In the genomic region with DNA sequence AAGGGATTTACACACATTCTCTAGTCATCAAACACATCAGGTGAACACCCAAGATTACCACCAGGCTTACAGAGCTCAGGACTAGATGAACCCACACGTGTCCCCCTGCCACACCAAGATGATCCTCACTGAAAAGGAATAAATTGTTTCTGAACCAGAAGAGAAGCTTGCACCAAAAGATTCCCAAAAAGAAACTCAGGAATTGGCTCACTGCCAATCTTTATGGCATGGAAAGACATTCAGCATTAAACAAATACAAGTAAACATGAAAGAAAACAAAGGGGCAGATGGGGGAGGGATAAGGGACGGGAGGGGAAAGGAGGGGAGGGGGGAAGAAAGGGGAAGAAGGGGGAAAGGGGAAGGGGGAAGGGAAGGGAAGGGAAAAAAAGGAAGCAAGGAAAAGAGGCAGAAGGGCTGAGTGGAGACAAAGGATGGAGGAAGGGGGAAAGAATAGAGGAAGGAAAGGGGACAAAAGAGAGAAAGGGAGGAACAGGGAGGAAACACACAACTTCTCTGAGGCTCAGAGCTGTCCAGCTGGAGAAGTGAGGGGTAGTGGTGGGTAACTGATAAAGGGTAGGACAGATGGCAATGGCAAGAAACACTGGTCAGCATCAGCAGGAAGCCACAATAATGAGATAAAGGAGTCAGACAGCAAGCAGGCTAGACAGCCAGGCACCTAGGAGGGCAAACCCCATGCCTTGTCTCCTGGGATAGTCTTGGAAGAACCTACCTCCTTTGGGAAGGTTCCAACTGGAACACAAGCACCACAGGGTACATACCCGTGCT, we compare ENCODE assay signal across 14 mouse cellular contexts. TPM values are rescaled to one million over a fixed set of nuclear protein-coding genes. Genes with fewer than 3 reads are reported as not detected.
A peak's percentile ranks its signal among the peaks of the same experiment; 100 is the strongest.
DNase-seq lines count a peak whose midpoint lies in the region; ATAC-seq and TF ChIP-seq lines count a peak whose summit lies in the region.
"Had no signal": no experiment of that assay in that cellular context is flagged by ENCODE, and none has a peak within 500 bp of the region (broad histone marks: within the 10 kb centered on the region; RNA-seq: fewer than 3 reads in every experiment).

No protein-coding gene starts in this region.

- H3K9ac ChIP-seq in forebrain, postnatal 0 days, result no peak overlapping the region
- H3K9ac ChIP-seq in neural tube, embryonic 12.5 days, result no peak overlapping the region
- no peak overlapping the region for H3K9ac ChIP-seq in neural tube, embryonic 15.5 days (replicated peaks)
- H3K9ac ChIP-seq in hindbrain, embryonic 13.5 days, result no peak overlapping the region
- no peak overlapping the region for H3K9ac ChIP-seq in midbrain, embryonic 13.5 days (replicated peaks)

- 65% methylated on average over 3 of the region's 3 CpGs for WGBS in forebrain, embryonic 10.5 days
- 23% methylated on average over 3 of the region's 3 CpGs for WGBS in forebrain, postnatal 0 days
- WGBS in neural tube, embryonic 12.5 days, result 50% methylated on average over 3 of the region's 3 CpGs
- 48% methylated on average over 3 of the region's 3 CpGs for WGBS in neural tube, embryonic 15.5 days
- WGBS in hindbrain, embryonic 13.5 days, result 43% methylated on average over 3 of the region's 3 CpGs
- 36% methylated on average over 3 of the region's 3 CpGs for WGBS in midbrain, embryonic 13.5 days

- peaks cover 14% of the 10 kb centered on the region for H3K4me1 ChIP-seq in forebrain, embryonic 10.5 days
- H3K4me1 ChIP-seq in forebrain, postnatal 0 days (ENCODE audit: insufficient read depth), result no peaks in the 10 kb centered on the region
- H3K4me1 ChIP-seq in neural tube, embryonic 12.5 days, result peaks cover 16% of the 10 kb centered on the region
- peaks cover 18% of the 10 kb centered on the region for H3K4me1 ChIP-seq in neural tube, embryonic 15.5 days
- peaks cover 18% of the 10 kb centered on the region for H3K4me1 ChIP-seq in hindbrain, embryonic 13.5 days (replicated peaks)
- peaks cover 21% of the 10 kb centered on the region for H3K4me1 ChIP-seq in midbrain, embryonic 13.5 days (replicated peaks)

- no peaks in the 10 kb centered on the region for H3K9me3 ChIP-seq in forebrain, embryonic 10.5 days
- no peaks in the 10 kb centered on the region for H3K9me3 ChIP-seq in forebrain, postnatal 0 days (ENCODE audit: low read length)
- no peaks in the 10 kb centered on the region for H3K9me3 ChIP-seq in neural tube, embryonic 12.5 days
- no peaks in the 10 kb centered on the region for H3K9me3 ChIP-seq in neural tube, embryonic 15.5 days (replicated peaks)
- H3K9me3 ChIP-seq in hindbrain, embryonic 13.5 days, result no peaks in the 10 kb centered on the region
- H3K9me3 ChIP-seq in midbrain, embryonic 13.5 days, result no peaks in the 10 kb centered on the region
- H3K9me3 ChIP-seq: heart, embryonic 10.5 days had no signal

- H3K4me3 ChIP-seq in forebrain, embryonic 10.5 days, result no peak overlapping the region
- no peak overlapping the region for H3K4me3 ChIP-seq in forebrain, postnatal 0 days (ENCODE audit: low read depth, low read length)
- H3K4me3 ChIP-seq in neural tube, embryonic 12.5 days, result no peak overlapping the region
- H3K4me3 ChIP-seq in neural tube, embryonic 15.5 days (replicated peaks), result no peak overlapping the region
- no peak overlapping the region for H3K4me3 ChIP-seq in hindbrain, embryonic 13.5 days
- no peak overlapping the region for H3K4me3 ChIP-seq in midbrain, embryonic 13.5 days (replicated peaks)
- H3K4me3 ChIP-seq: heart, embryonic 10.5 days had no signal

- no peak overlapping the region for H3K4me2 ChIP-seq in forebrain, postnatal 0 days (ENCODE audit: low read depth)
- no peak overlapping the region for H3K4me2 ChIP-seq in neural tube, embryonic 12.5 days (replicated peaks)
- H3K4me2 ChIP-seq in neural tube, embryonic 15.5 days, result no peak overlapping the region
- H3K4me2 ChIP-seq in hindbrain, embryonic 13.5 days, result no peak overlapping the region
- no peak overlapping the region for H3K4me2 ChIP-seq in midbrain, embryonic 13.5 days (replicated peaks)

- H3K36me3 ChIP-seq in forebrain, embryonic 10.5 days (replicated peaks), result no peaks in the 10 kb centered on the region
- H3K36me3 ChIP-seq in forebrain, postnatal 0 days (ENCODE audit: insufficient read depth), result no peaks in the 10 kb centered on the region
- H3K36me3 ChIP-seq in neural tube, embryonic 12.5 days, result no peaks in the 10 kb centered on the region
- H3K36me3 ChIP-seq in neural tube, embryonic 15.5 days, result no peaks in the 10 kb centered on the region
- peaks cover 3% of the 10 kb centered on the region for H3K36me3 ChIP-seq in hindbrain, embryonic 13.5 days
- peaks cover 8% of the 10 kb centered on the region; the same call in 1 of the 2 replicates for H3K36me3 ChIP-seq in midbrain, embryonic 13.5 days

- H3K27ac ChIP-seq in forebrain, embryonic 10.5 days, result peak overlapping the region; percentile 60
- H3K27ac ChIP-seq in forebrain, postnatal 0 days (ENCODE audit: low read depth, low read length), result no peak overlapping the region
- peak overlapping the region; percentile 37; the same call in 1 of the 2 replicates for H3K27ac ChIP-seq in neural tube, embryonic 12.5 days
- no peak overlapping the region for H3K27ac ChIP-seq in neural tube, embryonic 15.5 days (replicated peaks)
- peak overlapping the region; percentile 70 for H3K27ac ChIP-seq in hindbrain, embryonic 13.5 days
- H3K27ac ChIP-seq in midbrain, embryonic 13.5 days, result peak overlapping the region; percentile 65; the same call in 1 of the 2 replicates
- H3K27ac ChIP-seq: heart, embryonic 10.5 days had no signal

- no peaks in the 10 kb centered on the region for H3K27me3 ChIP-seq in forebrain, embryonic 10.5 days (ENCODE audit: poor library complexity, severe bottlenecking)
- no peaks in the 10 kb centered on the region for H3K27me3 ChIP-seq in forebrain, postnatal 0 days (ENCODE audit: insufficient read depth, low read length)
- H3K27me3 ChIP-seq in neural tube, embryonic 12.5 days (replicated peaks), result no peaks in the 10 kb centered on the region
- H3K27me3 ChIP-seq in neural tube, embryonic 15.5 days (replicated peaks), result no peaks in the 10 kb centered on the region
- no peaks in the 10 kb centered on the region for H3K27me3 ChIP-seq in hindbrain, embryonic 13.5 days
- H3K27me3 ChIP-seq in midbrain, embryonic 13.5 days, result no peaks in the 10 kb centered on the region

- DNase-seq in forebrain, embryonic 10.5 days (ENCODE audit: extremely low spot score, low spot score), result no peak
- no peak for DNase-seq in forebrain, postnatal 0 days
- DNase-seq in urinary bladder, adult 2 months (ENCODE audit: low spot score), result no peak
- no peak for DNase-seq in gastrocnemius, postnatal 4 days (ENCODE audit: low spot score in 2 of 2)
- DNase-seq: adrenal gland, postnatal 36 days; cerebellum, adult 11 months; embryo, embryonic 11 days; lung, postnatal 14 days; thymus, adult 2 months had no signal

- ATAC-seq in forebrain, postnatal 0 days, result no peak
- ATAC-seq in neural tube, embryonic 12.5 days (ENCODE audit: low FRiP score, low read depth), result no peak
- no peak for ATAC-seq in neural tube, embryonic 15.5 days (ENCODE audit: low FRiP score)
- ATAC-seq in hindbrain, embryonic 13.5 days (ENCODE audit: low FRiP score), result no peak
- no peak for ATAC-seq in midbrain, embryonic 13.5 days

- no peak for TF ChIP-seq CTCF in forebrain, postnatal 0 days (IDR thresholded peaks at IDR 0.05; ENCODE audit: low read depth)

RNA-seq across cellular contexts. Expression of gene Camta1, which starts 43.5 kb away (rescaled TPM):
- 122 and 131 TPM in 2 replicates for polyA plus RNA-seq in forebrain, embryonic 10.5 days (2016; fragmentation: Nextera tagmentation; extraction: Ambion mirVana)
- 87.4 and 89.6 TPM in 2 replicates for total RNA-seq in forebrain, postnatal 0 days (2014; rRNA removed)
- 109 and 131 TPM in 2 replicates for polyA plus RNA-seq in forebrain, postnatal 0 days (2015; fragmentation: Nextera tagmentation; extraction: Ambion mirVana)
- polyA plus RNA-seq in neural tube, embryonic 12.5 days (2016; fragmentation: Nextera tagmentation; extraction: Ambion mirVana), result 164 and 180 TPM in 2 replicates
- polyA plus RNA-seq in neural tube, embryonic 15.5 days (2015; fragmentation: Nextera tagmentation; extraction: Ambion mirVana), result 158 and 161 TPM in 2 replicates
- 159 and 162 TPM in 2 replicates for polyA plus RNA-seq in hindbrain, embryonic 13.5 days (2015; fragmentation: Nextera tagmentation; extraction: Ambion mirVana)
- polyA plus RNA-seq in midbrain, embryonic 13.5 days (2015; fragmentation: Nextera tagmentation; extraction: Ambion mirVana), result 161 and 163 TPM in 2 replicates
- 24.2 and 29.8 TPM in 2 replicates for polyA plus RNA-seq in urinary bladder, adult 2 months (2012; rRNA removed)
- 100 to 1,000 TPM in 1 of 2 experiments, 10 to 100 TPM in 1; 87.9 to 105 TPM for total RNA-seq in gastrocnemius, postnatal 4 days (2021)

Comparison
In these comparisons a context has a peak if more than half of its experiments do, and no peak if none do; other contexts are left out.
1. H3K27ac ChIP-seq: peak in forebrain, embryonic 10.5 days (single experiment), neural tube, embryonic 12.5 days (single experiment), hindbrain, embryonic 13.5 days (single experiment) and midbrain, embryonic 13.5 days (single experiment); none in forebrain, postnatal 0 days (single experiment) and neural tube, embryonic 15.5 days (single experiment).